Mouse (Mus musculus): ENCODE results near the gene Mybphl. TPM values are rescaled to one million over a fixed set of nuclear protein-coding genes. Genes with fewer than 3 reads are reported as not detected.

Gene Mybphl
- polyA plus RNA-seq, 1 experiment from 2014 or later = not detected

DNA sequence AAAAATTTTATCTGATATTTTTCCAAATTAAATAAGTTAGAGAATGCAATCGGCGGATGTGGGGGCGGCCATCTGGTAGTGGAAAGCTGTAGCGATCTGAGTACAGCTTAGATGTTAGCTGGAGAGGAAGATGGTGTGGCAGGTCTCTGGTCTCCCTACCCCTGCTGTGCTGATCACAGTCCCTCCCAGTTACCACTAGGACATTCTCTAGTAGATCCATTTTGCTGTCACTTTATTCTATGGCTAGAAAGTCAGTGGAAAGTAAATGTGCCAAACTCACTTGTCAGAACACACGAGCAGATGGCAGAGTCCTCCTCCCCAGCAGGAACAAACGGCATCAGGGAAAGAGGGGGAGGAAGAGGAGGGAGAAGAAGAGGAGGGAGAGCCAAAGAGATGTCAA is 6.3 kb upstream of the Mybphl start:
- H3K9ac ChIP-seq (ENCODE audit: low read depth, low read length) = no peak overlapping the region
- ATAC-seq (ENCODE audit: low FRiP score, low TSS enrichment) = no peak
- no peak overlapping the region for H3K27ac ChIP-seq (ENCODE audit: low read depth, low read length)
- peaks cover 9% of the 10 kb centered on the region; the same call in 1 of the 2 replicates for H3K4me1 ChIP-seq (ENCODE audit: control insufficient read depth, insufficient read depth, low read length)
- no peak overlapping the region for H3K4me2 ChIP-seq (replicated peaks; ENCODE audit: low read depth, low read length)
- no peaks in the 10 kb centered on the region for H3K9me3 ChIP-seq (ENCODE audit: control insufficient read depth, low read length)
- H3K27me3 ChIP-seq (ENCODE audit: control insufficient read depth, insufficient read depth, low read length) = no peaks in the 10 kb centered on the region
- H3K4me3 ChIP-seq (ENCODE audit: low read length) = no peak overlapping the region
- 72% methylated on average over 6 of the region's 6 CpGs for WGBS
- peaks cover 23% of the 10 kb centered on the region; the same call in 1 of the 2 replicates for H3K36me3 ChIP-seq (ENCODE audit: control insufficient read depth, insufficient read depth, low read length)

DNA sequence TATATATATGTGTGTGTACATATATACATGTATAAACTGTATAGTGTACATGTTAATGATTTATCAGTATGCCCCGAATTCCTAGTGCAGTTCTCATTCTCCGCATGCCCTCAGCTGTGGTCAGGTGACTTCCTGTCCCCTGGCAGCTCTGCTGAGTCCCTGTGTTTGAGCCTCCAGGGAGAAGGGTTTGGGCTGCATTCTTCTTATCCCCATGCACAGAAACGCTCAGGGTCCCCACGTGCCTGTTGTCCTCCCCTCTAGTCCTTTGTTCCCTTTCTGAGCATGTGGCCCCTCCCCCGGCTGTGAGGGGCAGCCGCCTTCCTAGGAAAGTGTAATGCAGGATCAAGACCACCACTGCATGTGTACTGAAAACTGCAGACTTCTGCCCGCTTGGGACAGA is 3.8 kb upstream of the Mybphl start:
- Histone ChIP-seq H3K9ac (ENCODE audit: low read depth, low read length) (no peak overlapping the region), H3K4me3 (ENCODE audit: low read length) (no peak overlapping the region), H3K4me2 (replicated peaks; ENCODE audit: low read depth, low read length) (no peak overlapping the region), H3K36me3 (ENCODE audit: control insufficient read depth, insufficient read depth, low read length) (peaks cover 9% of the 10 kb centered on the region; the same call in 1 of the 2 replicates), H3K27me3 (ENCODE audit: control insufficient read depth, insufficient read depth, low read length) (no peaks in the 10 kb centered on the region), H3K4me1 (ENCODE audit: control insufficient read depth, insufficient read depth, low read length) (peaks cover 9% of the 10 kb centered on the region; the same call in 1 of the 2 replicates), H3K27ac (ENCODE audit: low read depth, low read length) (peak overlapping the region; percentile 12; the same call in 1 of the 2 replicates), H3K9me3 (ENCODE audit: control insufficient read depth, low read length) (no peaks in the 10 kb centered on the region)
- 12% methylated on average over 7 of the region's 7 CpGs for WGBS
- peak; percentile 72 for ATAC-seq (ENCODE audit: low FRiP score, low TSS enrichment)

DNA sequence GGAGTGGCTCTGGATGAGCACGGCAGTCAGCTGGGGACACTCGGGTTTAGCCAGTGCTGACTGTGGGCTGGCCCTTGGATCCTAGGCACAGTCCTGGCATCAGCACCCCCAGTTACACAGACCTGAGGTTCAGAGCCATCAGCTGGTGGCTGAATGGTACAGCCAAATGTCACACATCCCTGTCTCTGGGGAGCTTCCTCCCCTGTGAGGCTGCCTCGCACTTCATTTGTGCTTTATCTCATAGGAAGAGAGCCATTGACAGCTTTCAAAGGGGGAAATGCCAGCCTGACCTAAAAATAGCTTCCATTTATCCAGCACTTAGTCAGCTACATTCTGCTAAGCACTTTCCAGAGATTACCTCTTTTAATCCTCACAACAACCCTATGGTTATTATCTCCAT is 1.1 kb upstream of the Mybphl start:
- ATAC-seq (ENCODE audit: low FRiP score, low TSS enrichment) = no peak
- no peak overlapping the region for H3K4me3 ChIP-seq (ENCODE audit: low read length)
- no peaks in the 10 kb centered on the region for H3K36me3 ChIP-seq (ENCODE audit: control insufficient read depth, insufficient read depth, low read length)
- H3K4me2 ChIP-seq (replicated peaks; ENCODE audit: low read depth, low read length) = no peak overlapping the region
- H3K27me3 ChIP-seq (ENCODE audit: control insufficient read depth, insufficient read depth, low read length) = no peaks in the 10 kb centered on the region
- H3K4me1 ChIP-seq (ENCODE audit: control insufficient read depth, insufficient read depth, low read length) = peaks cover 9% of the 10 kb centered on the region; the same call in 1 of the 2 replicates
- no peaks in the 10 kb centered on the region for H3K9me3 ChIP-seq (ENCODE audit: control insufficient read depth, low read length)
- no peak overlapping the region for H3K27ac ChIP-seq (ENCODE audit: low read depth, low read length)
- no peak overlapping the region for H3K9ac ChIP-seq (ENCODE audit: low read depth, low read length)
- whole genome bisulfite sequencing = 70% methylated on average over 3 of the region's 3 CpGs

DNA sequence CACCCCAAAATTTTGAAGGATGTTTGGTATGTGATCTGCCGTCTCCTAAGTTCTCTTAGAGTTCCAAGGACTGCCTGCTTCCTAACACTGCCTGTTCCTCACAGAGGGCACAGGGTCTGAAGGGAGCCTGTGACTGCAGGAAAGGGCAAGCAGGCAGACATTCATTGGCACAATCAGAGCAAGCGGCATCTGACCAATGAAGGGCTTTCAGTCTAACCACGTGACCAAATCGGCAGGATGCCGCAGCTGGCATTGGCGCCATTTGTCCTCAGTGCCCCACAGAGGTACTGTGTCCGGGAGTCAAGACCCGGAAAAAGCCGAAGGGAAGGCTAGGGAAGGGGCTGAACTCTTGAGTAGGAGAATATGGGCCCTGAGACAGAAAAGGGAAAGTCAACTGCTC is 2.5 kb downstream of the Mybphl start:
- Histone ChIP-seq H3K27ac (ENCODE audit: low read depth, low read length) (no peak overlapping the region), H3K27me3 (ENCODE audit: control insufficient read depth, insufficient read depth, low read length) (no peaks in the 10 kb centered on the region), H3K4me2 (replicated peaks; ENCODE audit: low read depth, low read length) (no peak overlapping the region), H3K9ac (ENCODE audit: low read depth, low read length) (no peak overlapping the region), H3K4me1 (ENCODE audit: control insufficient read depth, insufficient read depth, low read length) (no peaks in the 10 kb centered on the region), H3K36me3 (ENCODE audit: control insufficient read depth, insufficient read depth, low read length) (no peaks in the 10 kb centered on the region), H3K9me3 (ENCODE audit: control insufficient read depth, low read length) (no peaks in the 10 kb centered on the region), H3K4me3 (ENCODE audit: low read length) (no peak overlapping the region)
- 70% methylated on average over 9 of the region's 9 CpGs for WGBS
- no peak for ATAC-seq (ENCODE audit: low FRiP score, low TSS enrichment)

DNA sequence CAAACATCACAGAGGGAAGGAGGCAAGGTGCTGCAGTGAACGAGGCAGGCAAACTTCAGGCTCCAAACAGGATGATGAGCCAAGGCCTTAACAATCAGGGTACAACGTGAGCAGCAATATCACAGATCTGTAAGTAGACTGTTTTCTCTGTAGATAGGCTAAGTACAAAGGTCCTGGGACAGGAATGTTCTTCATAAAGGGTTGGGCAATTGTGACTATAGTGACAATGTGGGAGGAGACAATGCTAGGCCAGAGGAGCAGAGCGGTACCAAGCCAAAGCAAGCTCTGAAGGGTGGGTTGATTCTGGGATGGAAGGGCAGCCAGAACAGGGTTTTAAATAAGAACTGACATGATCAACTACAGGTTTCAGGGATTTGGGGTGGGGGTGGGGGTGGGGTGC is 3.1 kb downstream of the Mybphl start:
- Histone ChIP-seq H3K9ac (ENCODE audit: low read depth, low read length) (no peak overlapping the region), H3K4me2 (replicated peaks; ENCODE audit: low read depth, low read length) (no peak overlapping the region), H3K4me3 (ENCODE audit: low read length) (no peak overlapping the region), H3K4me1 (ENCODE audit: control insufficient read depth, insufficient read depth, low read length) (no peaks in the 10 kb centered on the region), H3K36me3 (ENCODE audit: control insufficient read depth, insufficient read depth, low read length) (no peaks in the 10 kb centered on the region), H3K9me3 (ENCODE audit: control insufficient read depth, low read length) (no peaks in the 10 kb centered on the region), H3K27me3 (ENCODE audit: control insufficient read depth, insufficient read depth, low read length) (no peaks in the 10 kb centered on the region), H3K27ac (ENCODE audit: low read depth, low read length) (no peak overlapping the region)
- WGBS = 80% methylated on average over 3 of the region's 3 CpGs
- ATAC-seq (ENCODE audit: low FRiP score, low TSS enrichment) = no peak

DNA sequence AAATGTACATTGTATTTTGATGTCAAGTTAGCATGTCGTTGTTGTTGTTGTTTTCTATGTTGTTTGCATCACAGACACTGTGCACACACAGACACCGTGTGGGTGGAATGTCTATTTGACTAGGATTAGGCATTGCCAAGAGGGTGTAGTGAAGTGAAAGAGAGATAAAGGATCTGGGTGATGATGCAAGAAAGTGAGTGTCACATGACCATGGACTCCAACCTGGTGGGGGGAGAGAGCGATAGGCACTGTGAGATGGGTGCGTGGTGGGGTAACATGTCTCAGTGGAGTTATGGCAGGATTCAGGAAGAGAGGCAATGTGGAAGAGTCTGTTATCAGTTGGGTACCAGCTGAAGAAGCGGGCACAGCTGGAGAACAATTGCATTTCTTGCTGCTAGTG is 4.0 kb downstream of the Mybphl start:
- Histone ChIP-seq H3K4me3 (ENCODE audit: low read length) (no peak overlapping the region), H3K27ac (ENCODE audit: low read depth, low read length) (no peak overlapping the region), H3K4me2 (replicated peaks; ENCODE audit: low read depth, low read length) (no peak overlapping the region), H3K36me3 (ENCODE audit: control insufficient read depth, insufficient read depth, low read length) (no peaks in the 10 kb centered on the region), H3K27me3 (ENCODE audit: control insufficient read depth, insufficient read depth, low read length) (no peaks in the 10 kb centered on the region), H3K9me3 (ENCODE audit: control insufficient read depth, low read length) (no peaks in the 10 kb centered on the region), H3K9ac (ENCODE audit: low read depth, low read length) (no peak overlapping the region), H3K4me1 (ENCODE audit: control insufficient read depth, insufficient read depth, low read length) (no peaks in the 10 kb centered on the region)
- WGBS = 90% methylated on average over 5 of the region's 5 CpGs
- no peak for ATAC-seq (ENCODE audit: low FRiP score, low TSS enrichment)

DNA sequence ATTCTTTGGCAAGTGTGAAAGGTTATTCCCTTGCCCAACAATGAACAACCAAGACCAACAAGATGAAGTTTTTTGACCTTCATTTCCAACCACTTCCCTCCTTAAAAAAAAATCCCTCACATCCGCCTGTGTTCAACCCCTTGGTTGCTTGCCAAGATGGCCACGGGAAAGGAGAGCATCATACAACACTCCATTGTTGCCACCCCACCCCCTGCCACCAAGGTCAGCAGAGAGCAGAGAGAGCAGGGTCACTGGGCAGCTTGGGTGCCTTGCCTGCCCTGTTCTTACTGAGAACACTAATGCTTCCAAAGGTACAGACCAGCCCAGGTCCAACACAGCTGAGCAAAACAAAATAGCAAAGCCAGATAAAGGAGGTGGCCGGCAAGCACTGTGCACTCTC is 7.6 kb downstream of the Mybphl start:
- no peaks in the 10 kb centered on the region for H3K9me3 ChIP-seq (ENCODE audit: control insufficient read depth, low read length)
- no peak overlapping the region for H3K4me2 ChIP-seq (replicated peaks; ENCODE audit: low read depth, low read length)
- H3K27ac ChIP-seq (ENCODE audit: low read depth, low read length) = no peak overlapping the region
- H3K27me3 ChIP-seq (ENCODE audit: control insufficient read depth, insufficient read depth, low read length) = no peaks in the 10 kb centered on the region
- 79% methylated on average over 3 of the region's 3 CpGs for WGBS
- H3K4me3 ChIP-seq (ENCODE audit: low read length) = no peak overlapping the region
- no peak for ATAC-seq (ENCODE audit: low FRiP score, low TSS enrichment)
- no peaks in the 10 kb centered on the region for H3K4me1 ChIP-seq (ENCODE audit: control insufficient read depth, insufficient read depth, low read length)
- no peaks in the 10 kb centered on the region for H3K36me3 ChIP-seq (ENCODE audit: control insufficient read depth, insufficient read depth, low read length)
- no peak overlapping the region for H3K9ac ChIP-seq (ENCODE audit: low read depth, low read length)

DNA sequence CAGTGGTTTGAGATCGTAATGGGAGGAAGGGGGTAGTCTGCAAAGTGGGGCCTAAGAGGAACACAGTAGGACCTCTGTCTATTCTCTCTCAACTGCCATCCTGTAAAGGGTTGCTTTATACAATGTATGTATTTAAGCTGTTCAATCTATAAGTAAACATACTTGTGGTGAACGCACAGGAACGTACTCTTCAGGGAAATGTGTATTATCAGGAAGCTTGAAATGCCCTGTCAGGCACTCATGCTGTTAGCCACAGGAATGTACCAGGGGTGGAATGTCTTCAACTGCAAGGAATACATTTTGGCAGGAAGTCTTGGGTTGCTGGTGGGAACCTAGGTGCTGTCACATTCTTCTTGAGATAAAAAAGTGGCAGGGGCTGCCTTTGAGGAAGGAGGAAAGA is 8.0 kb downstream of the Mybphl start:
- whole genome bisulfite sequencing = 87% methylated on average over 3 of the region's 3 CpGs

DNA sequence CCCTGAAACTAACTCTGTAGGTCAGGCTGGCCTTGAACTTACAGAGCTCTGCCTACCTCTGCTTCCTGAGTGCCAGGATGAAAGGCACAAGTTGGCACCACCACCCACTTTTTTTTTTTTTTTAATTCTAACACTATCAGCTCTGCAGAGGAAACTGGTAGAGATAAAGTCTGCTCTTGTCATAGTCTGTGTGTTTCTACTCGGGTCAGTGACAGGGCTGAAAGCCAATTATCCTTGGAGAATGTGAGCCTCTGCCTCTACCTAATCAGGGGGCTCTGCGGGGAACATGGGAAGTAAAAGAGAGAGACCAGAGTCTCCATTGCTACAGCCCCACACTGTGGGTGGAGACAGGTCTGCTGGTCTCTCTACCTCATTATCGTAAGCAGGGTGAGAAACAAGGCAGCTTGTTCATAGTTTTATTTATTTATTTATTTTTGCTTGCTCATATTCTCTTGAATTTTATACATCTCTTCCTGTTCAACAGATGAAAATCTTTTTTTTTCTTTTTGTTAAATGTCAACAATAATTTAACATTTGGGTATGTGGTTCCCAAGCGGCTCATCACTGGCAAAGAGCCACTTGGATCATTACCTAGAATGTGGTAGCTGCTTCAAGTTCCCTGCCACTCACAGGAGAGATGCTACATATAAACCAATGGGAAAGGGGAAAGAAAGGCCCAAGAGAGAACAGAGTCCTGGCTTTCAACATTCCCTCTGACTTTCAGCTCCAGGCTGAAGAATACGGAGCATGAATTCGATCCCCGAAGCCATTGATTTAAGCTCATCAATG is 14.4 kb downstream of the Mybphl start:
- H3K9me3 ChIP-seq (ENCODE audit: control insufficient read depth, low read length) = no peaks in the 10 kb centered on the region
- WGBS = 84% methylated on average over 7 of the region's 7 CpGs
- H3K9ac ChIP-seq (ENCODE audit: low read depth, low read length) = no peak overlapping the region
- no peaks in the 10 kb centered on the region for H3K36me3 ChIP-seq (ENCODE audit: control insufficient read depth, insufficient read depth, low read length)
- H3K4me1 ChIP-seq (ENCODE audit: control insufficient read depth, insufficient read depth, low read length) = no peaks in the 10 kb centered on the region
- H3K4me2 ChIP-seq (replicated peaks; ENCODE audit: low read depth, low read length) = no peak overlapping the region
- no peak overlapping the region for H3K4me3 ChIP-seq (ENCODE audit: low read length)
- no peaks in the 10 kb centered on the region for H3K27me3 ChIP-seq (ENCODE audit: control insufficient read depth, insufficient read depth, low read length)
- H3K27ac ChIP-seq (ENCODE audit: low read depth, low read length) = no peak overlapping the region
- ATAC-seq (ENCODE audit: low FRiP score, low TSS enrichment) = no peak

More for the DNA sequence above, 8.0 kb downstream of the Mybphl start:
- no peaks in the 10 kb centered on the region for H3K4me1 ChIP-seq (ENCODE audit: control insufficient read depth, insufficient read depth, low read length)
- H3K27me3 ChIP-seq (ENCODE audit: control insufficient read depth, insufficient read depth, low read length) = no peaks in the 10 kb centered on the region
- H3K4me3 ChIP-seq (ENCODE audit: low read length) = no peak overlapping the region
- no peak overlapping the region for H3K4me2 ChIP-seq (replicated peaks; ENCODE audit: low read depth, low read length)
- H3K36me3 ChIP-seq (ENCODE audit: control insufficient read depth, insufficient read depth, low read length) = no peaks in the 10 kb centered on the region
- no peak for ATAC-seq (ENCODE audit: low FRiP score, low TSS enrichment)
- no peak overlapping the region for H3K27ac ChIP-seq (ENCODE audit: low read depth, low read length)
- no peaks in the 10 kb centered on the region for H3K9me3 ChIP-seq (ENCODE audit: control insufficient read depth, low read length)
- no peak overlapping the region for H3K9ac ChIP-seq (ENCODE audit: low read depth, low read length)
